Mouse (Mus musculus): ENCODE results near the gene Tspan7. TPM values are rescaled to one million over a fixed set of nuclear protein-coding genes. Genes with fewer than 3 reads are reported as not detected.

The Tspan7 gene
- polyA plus RNA-seq, 1 experiment from 2014 or later, result 102 TPM

- Histone ChIP-seq H3K9ac (ENCODE audit: low read length) (peak overlapping the region; percentile 69), H3K4me1 (ENCODE audit: control insufficient read depth, insufficient read depth, low read length) (no peaks in the 10 kb centered on the region), H3K4me3 (ENCODE audit: low read length) (peak overlapping the region; percentile 63), H3K27ac (ENCODE audit: low read length) (peak overlapping the region; percentile 68), H3K36me3 (ENCODE audit: control insufficient read depth, insufficient read depth) (no peaks in the 10 kb centered on the region), H3K27me3 (ENCODE audit: control insufficient read depth, insufficient read depth, low read length) (no peaks in the 10 kb centered on the region), H3K9me3 (replicated peaks; ENCODE audit: control insufficient read depth, low read length) (no peaks in the 10 kb centered on the region), H3K4me2 (ENCODE audit: low read depth, low read length) (peak overlapping the region; percentile 70)
- WGBS, result 10% methylated on average over 27 of the region's 27 CpGs
- peak; percentile 78 for ATAC-seq (replicated peaks; ENCODE audit: extremely low read depth, insufficient read depth, low FRiP score)
Observed at GRCm38 (mm10) chrX:10485664-10486211, 780 bp downstream of the Tspan7 start.

- Histone ChIP-seq H3K4me2 (ENCODE audit: low read depth, low read length) (no peak overlapping the region), H3K9ac (ENCODE audit: low read length) (no peak overlapping the region), H3K9me3 (replicated peaks; ENCODE audit: control insufficient read depth, low read length) (no peaks in the 10 kb centered on the region), H3K36me3 (ENCODE audit: control insufficient read depth, insufficient read depth) (no peaks in the 10 kb centered on the region), H3K27me3 (ENCODE audit: control insufficient read depth, insufficient read depth, low read length) (no peaks in the 10 kb centered on the region), H3K4me1 (ENCODE audit: control insufficient read depth, insufficient read depth, low read length) (peaks cover 4% of the 10 kb centered on the region; the same call in 1 of the 2 replicates), H3K27ac (ENCODE audit: low read length) (no peak overlapping the region), H3K4me3 (ENCODE audit: low read length) (no peak overlapping the region)
- WGBS, result 75% methylated on average over 2 of the region's 2 CpGs
- ATAC-seq (replicated peaks; ENCODE audit: extremely low read depth, insufficient read depth, low FRiP score), result no peak
Observed at GRCm38 (mm10) chrX:10498580-10498979, 13.6 kb downstream of the Tspan7 start.

- Histone ChIP-seq H3K27ac (ENCODE audit: low read length) (no peak overlapping the region), H3K27me3 (ENCODE audit: control insufficient read depth, insufficient read depth, low read length) (no peaks in the 10 kb centered on the region), H3K36me3 (ENCODE audit: control insufficient read depth, insufficient read depth) (no peaks in the 10 kb centered on the region), H3K9me3 (replicated peaks; ENCODE audit: control insufficient read depth, low read length) (no peaks in the 10 kb centered on the region), H3K4me3 (ENCODE audit: low read length) (no peak overlapping the region), H3K4me2 (ENCODE audit: low read depth, low read length) (no peak overlapping the region), H3K4me1 (ENCODE audit: control insufficient read depth, insufficient read depth, low read length) (peaks cover 4% of the 10 kb centered on the region; the same call in 1 of the 2 replicates), H3K9ac (ENCODE audit: low read length) (no peak overlapping the region)
- 32% methylated on average over 2 of the region's 2 CpGs for WGBS
- ATAC-seq (replicated peaks; ENCODE audit: extremely low read depth, insufficient read depth, low FRiP score), result no peak
Observed at GRCm38 (mm10) chrX:10502616-10503015, 17.7 kb downstream of the Tspan7 start.

- Histone ChIP-seq H3K4me1 (ENCODE audit: control insufficient read depth, insufficient read depth, low read length) (no peaks in the 10 kb centered on the region), H3K36me3 (ENCODE audit: control insufficient read depth, insufficient read depth) (no peaks in the 10 kb centered on the region), H3K4me2 (ENCODE audit: low read depth, low read length) (no peak overlapping the region), H3K27me3 (ENCODE audit: control insufficient read depth, insufficient read depth, low read length) (no peaks in the 10 kb centered on the region; the same call in 1 of the 2 replicates), H3K4me3 (ENCODE audit: low read length) (no peak overlapping the region), H3K27ac (ENCODE audit: low read length) (no peak overlapping the region), H3K9me3 (replicated peaks; ENCODE audit: control insufficient read depth, low read length) (no peaks in the 10 kb centered on the region), H3K9ac (ENCODE audit: low read length) (no peak overlapping the region)
- WGBS, result 36% methylated on average over 5 of the region's 5 CpGs
- ATAC-seq (replicated peaks; ENCODE audit: extremely low read depth, insufficient read depth, low FRiP score), result no peak
Observed at GRCm38 (mm10) chrX:10514417-10514816, 29.5 kb downstream of the Tspan7 start.

- H3K9me3 ChIP-seq (replicated peaks; ENCODE audit: control insufficient read depth, low read length), result no peaks in the 10 kb centered on the region
- 38% methylated on average over 3 of the region's 3 CpGs for WGBS
- no peak for ATAC-seq (replicated peaks; ENCODE audit: extremely low read depth, insufficient read depth, low FRiP score)
- no peak overlapping the region for H3K9ac ChIP-seq (ENCODE audit: low read length)
- no peaks in the 10 kb centered on the region for H3K4me1 ChIP-seq (ENCODE audit: control insufficient read depth, insufficient read depth, low read length)
- H3K27ac ChIP-seq (ENCODE audit: low read length), result no peak overlapping the region
- H3K27me3 ChIP-seq (ENCODE audit: control insufficient read depth, insufficient read depth, low read length), result no peaks in the 10 kb centered on the region; the same call in 1 of the 2 replicates
- no peaks in the 10 kb centered on the region for H3K36me3 ChIP-seq (ENCODE audit: control insufficient read depth, insufficient read depth)
- H3K4me3 ChIP-seq (ENCODE audit: low read length), result no peak overlapping the region
- no peak overlapping the region for H3K4me2 ChIP-seq (ENCODE audit: low read depth, low read length)
Observed at GRCm38 (mm10) chrX:10514971-10515370, 30.0 kb downstream of the Tspan7 start.

- Histone ChIP-seq H3K4me1 (ENCODE audit: control insufficient read depth, insufficient read depth, low read length) (no peaks in the 10 kb centered on the region), H3K4me2 (ENCODE audit: low read depth, low read length) (no peak overlapping the region), H3K9me3 (replicated peaks; ENCODE audit: control insufficient read depth, low read length) (no peaks in the 10 kb centered on the region), H3K27me3 (ENCODE audit: control insufficient read depth, insufficient read depth, low read length) (no peaks in the 10 kb centered on the region; the same call in 1 of the 2 replicates), H3K4me3 (ENCODE audit: low read length) (no peak overlapping the region), H3K27ac (ENCODE audit: low read length) (no peak overlapping the region), H3K36me3 (ENCODE audit: control insufficient read depth, insufficient read depth) (no peaks in the 10 kb centered on the region), H3K9ac (ENCODE audit: low read length) (no peak overlapping the region)
- ATAC-seq (replicated peaks; ENCODE audit: extremely low read depth, insufficient read depth, low FRiP score), result no peak
- 88% methylated on average over 7 of the region's 7 CpGs for WGBS
Observed at GRCm38 (mm10) chrX:10516448-10516847, 31.5 kb downstream of the Tspan7 start.

GRCm38 (mm10) chrX:10516925-10517324 is 32.0 kb downstream of the Tspan7 start:
- 71% methylated on average over 6 of the region's 6 CpGs for WGBS
- no peak for ATAC-seq (replicated peaks; ENCODE audit: extremely low read depth, insufficient read depth, low FRiP score)
- H3K27me3 ChIP-seq (ENCODE audit: control insufficient read depth, insufficient read depth, low read length), result no peaks in the 10 kb centered on the region; the same call in 1 of the 2 replicates

GRCm38 (mm10) chrX:10517756-10518155 is 32.8 kb downstream of the Tspan7 start:
- no peak overlapping the region for H3K9ac ChIP-seq (ENCODE audit: low read length)
- no peaks in the 10 kb centered on the region; the same call in 1 of the 2 replicates for H3K27me3 ChIP-seq (ENCODE audit: control insufficient read depth, insufficient read depth, low read length)
- ATAC-seq (replicated peaks; ENCODE audit: extremely low read depth, insufficient read depth, low FRiP score), result no peak
- no peak overlapping the region for H3K27ac ChIP-seq (ENCODE audit: low read length)
- 76% methylated on average over 4 of the region's 4 CpGs for WGBS
- H3K9me3 ChIP-seq (replicated peaks; ENCODE audit: control insufficient read depth, low read length), result no peaks in the 10 kb centered on the region
- no peak overlapping the region for H3K4me3 ChIP-seq (ENCODE audit: low read length)
- no peak overlapping the region for H3K4me2 ChIP-seq (ENCODE audit: low read depth, low read length)
- no peaks in the 10 kb centered on the region for H3K36me3 ChIP-seq (ENCODE audit: control insufficient read depth, insufficient read depth)
- H3K4me1 ChIP-seq (ENCODE audit: control insufficient read depth, insufficient read depth, low read length), result no peaks in the 10 kb centered on the region

More at GRCm38 (mm10) chrX:10516925-10517324, 32.0 kb downstream of the Tspan7 start:
- H3K9ac ChIP-seq (ENCODE audit: low read length), result no peak overlapping the region
- no peaks in the 10 kb centered on the region for H3K4me1 ChIP-seq (ENCODE audit: control insufficient read depth, insufficient read depth, low read length)
- H3K36me3 ChIP-seq (ENCODE audit: control insufficient read depth, insufficient read depth), result no peaks in the 10 kb centered on the region
- H3K4me3 ChIP-seq (ENCODE audit: low read length), result no peak overlapping the region
- H3K4me2 ChIP-seq (ENCODE audit: low read depth, low read length), result no peak overlapping the region
- H3K9me3 ChIP-seq (replicated peaks; ENCODE audit: control insufficient read depth, low read length), result no peaks in the 10 kb centered on the region
- no peak overlapping the region for H3K27ac ChIP-seq (ENCODE audit: low read length)

GRCm38 (mm10) chrX:10518510-10518909 is 33.6 kb downstream of the Tspan7 start:
- no peak overlapping the region for H3K9ac ChIP-seq (ENCODE audit: low read length)
- no peaks in the 10 kb centered on the region for H3K4me1 ChIP-seq (ENCODE audit: control insufficient read depth, insufficient read depth, low read length)
- H3K36me3 ChIP-seq (ENCODE audit: control insufficient read depth, insufficient read depth), result no peaks in the 10 kb centered on the region
- peak overlapping the region; percentile 74 for H3K27ac ChIP-seq (ENCODE audit: low read length)
- H3K4me3 ChIP-seq (ENCODE audit: low read length), result no peak overlapping the region
- WGBS, result 27% methylated on average over 5 of the region's 5 CpGs
- peak; percentile 55; the same call in 1 of the 2 replicates for ATAC-seq (replicated peaks; ENCODE audit: extremely low read depth, insufficient read depth, low FRiP score)
- H3K27me3 ChIP-seq (ENCODE audit: control insufficient read depth, insufficient read depth, low read length), result no peaks in the 10 kb centered on the region; the same call in 1 of the 2 replicates
- 0 out of 2 replicates have a peak overlapping the region, but pooled peaks have one; percentile 15 for H3K4me2 ChIP-seq (ENCODE audit: low read depth, low read length)
- H3K9me3 ChIP-seq (replicated peaks; ENCODE audit: control insufficient read depth, low read length), result no peaks in the 10 kb centered on the region
